Mouse (Mus musculus): Measurements from ENCODE around the gene Sult6b2. TPM values are rescaled to one million over a fixed set of nuclear protein-coding genes. Genes with fewer than 3 reads are reported as not detected.

The Sult6b2 gene
- polyA plus RNA-seq, 2 experiments: not detected

GRCm38 (mm10) chr6:142751365-142751764 lies 52.9 kb downstream of the Sult6b2 start:
- WGBS (ENCODE audit: insufficient replicate concordance): 56% methylated on average over 9 of the region's 9 CpGs
- TF ChIP-seq CTCF (IDR thresholded peaks at IDR 0.05; ENCODE audit: low read depth): no peak
- no peak for TF ChIP-seq EP300 (IDR thresholded peaks at IDR 0.05; ENCODE audit: low read depth)
- Histone ChIP-seq H3K36me3 (replicated peaks; ENCODE audit: control insufficient read depth, insufficient read depth, low read depth) (no peaks in the 10 kb centered on the region), H3K4me1 (replicated peaks; ENCODE audit: control insufficient read depth in 2 of 2, insufficient read depth in 2 of 2, low read length in 1 of 2) (peaks cover 0 to 22% of the 10 kb centered on the region in 2 experiments; a peak in 2 of 4 replicates), H3K9ac (replicated peaks) (no peak overlapping the region), H3K27ac (no peak overlapping the region), H3K4me2 (ENCODE audit: low read depth) (no peak overlapping the region), H3K27me3 (ENCODE audit: control insufficient read depth, insufficient read depth, low read length) (no peaks in the 10 kb centered on the region), H3K4me3 (ENCODE audit: insufficient read depth in 1 of 2, low read depth in 2 of 2, low read length in 2 of 2) (no peak overlapping the region), H3K9me3 (ENCODE audit: control insufficient read depth, low read length) (no peaks in the 10 kb centered on the region)
- DNase-seq (ENCODE audit: low read depth in 3 of 3, low spot score in 3 of 3) (no peak), ATAC-seq (ENCODE audit: insufficient read depth) (no peak)

- Histone ChIP-seq H3K9ac (replicated peaks) (no peak overlapping the region), H3K27me3 (ENCODE audit: control insufficient read depth, insufficient read depth, low read length) (no peaks in the 10 kb centered on the region), H3K36me3 (replicated peaks; ENCODE audit: control insufficient read depth, insufficient read depth, low read depth) (no peaks in the 10 kb centered on the region), H3K27ac (no peak overlapping the region), H3K4me2 (ENCODE audit: low read depth) (no peak overlapping the region), H3K4me3 (ENCODE audit: insufficient read depth in 1 of 2, low read depth in 2 of 2, low read length in 2 of 2) (no peak overlapping the region), H3K4me1 (replicated peaks; ENCODE audit: control insufficient read depth in 2 of 2, insufficient read depth in 2 of 2, low read length in 1 of 2) (peaks cover 0 to 20% of the 10 kb centered on the region in 2 experiments; a peak in 2 of 4 replicates), H3K9me3 (ENCODE audit: control insufficient read depth, low read length) (no peaks in the 10 kb centered on the region)
- TF ChIP-seq CTCF (IDR thresholded peaks at IDR 0.05; ENCODE audit: low read depth) (no peak), EP300 (IDR thresholded peaks at IDR 0.05; ENCODE audit: low read depth) (no peak)
- no peak for ATAC-seq (ENCODE audit: insufficient read depth)
- no peak for DNase-seq (ENCODE audit: low read depth in 3 of 3, low spot score in 3 of 3)
- 33% methylated on average over 8 of the region's 8 CpGs for WGBS (ENCODE audit: insufficient replicate concordance)
Measured at GRCm38 (mm10) chr6:142748057-142748708, 56.1 kb downstream of the Sult6b2 start.

GRCm38 (mm10) chr6:142747165-142747564 lies 57.1 kb downstream of the Sult6b2 start:
- no peak overlapping the region for H3K4me2 ChIP-seq (ENCODE audit: low read depth)
- DNase-seq (ENCODE audit: low read depth in 3 of 3, low spot score in 3 of 3) (no peak), ATAC-seq (ENCODE audit: insufficient read depth) (peak; percentile 19; the same call in 1 of the 2 replicates)
- no peak overlapping the region for H3K27ac ChIP-seq
- no peaks in the 10 kb centered on the region for H3K27me3 ChIP-seq (ENCODE audit: control insufficient read depth, insufficient read depth, low read length)
- no peak overlapping the region for H3K9ac ChIP-seq (replicated peaks)
- H3K9me3 ChIP-seq (ENCODE audit: control insufficient read depth, low read length): no peaks in the 10 kb centered on the region
- H3K36me3 ChIP-seq (replicated peaks; ENCODE audit: control insufficient read depth, insufficient read depth, low read depth): no peaks in the 10 kb centered on the region
- H3K4me1 ChIP-seq (replicated peaks; ENCODE audit: control insufficient read depth in 2 of 2, insufficient read depth in 2 of 2, low read length in 1 of 2): peaks cover 0 to 11% of the 10 kb centered on the region in 2 experiments; a peak in 2 of 4 replicates
- 27% methylated on average over 2 of the region's 2 CpGs for WGBS (ENCODE audit: insufficient replicate concordance)
- no peak for TF ChIP-seq CTCF (IDR thresholded peaks at IDR 0.05; ENCODE audit: low read depth)
- TF ChIP-seq EP300 (IDR thresholded peaks at IDR 0.05; ENCODE audit: low read depth): no peak
- H3K4me3 ChIP-seq (ENCODE audit: insufficient read depth in 1 of 2, low read depth in 2 of 2, low read length in 2 of 2): no peak overlapping the region

GRCm38 (mm10) chr6:142746765-142747164 lies 57.5 kb downstream of the Sult6b2 start:
- no peak for TF ChIP-seq CTCF (IDR thresholded peaks at IDR 0.05; ENCODE audit: low read depth)
- no peak for TF ChIP-seq EP300 (IDR thresholded peaks at IDR 0.05; ENCODE audit: low read depth)
- ATAC-seq (ENCODE audit: insufficient read depth): no peak
- Histone ChIP-seq H3K9me3 (ENCODE audit: control insufficient read depth, low read length) (no peaks in the 10 kb centered on the region), H3K36me3 (replicated peaks; ENCODE audit: control insufficient read depth, insufficient read depth, low read depth) (no peaks in the 10 kb centered on the region), H3K4me2 (ENCODE audit: low read depth) (no peak overlapping the region), H3K27ac (no peak overlapping the region), H3K4me1 (replicated peaks; ENCODE audit: control insufficient read depth in 2 of 2, insufficient read depth in 2 of 2, low read length in 1 of 2) (peaks cover 0 to 9% of the 10 kb centered on the region in 2 experiments; a peak in 2 of 4 replicates), H3K9ac (replicated peaks) (no peak overlapping the region), H3K4me3 (ENCODE audit: insufficient read depth in 1 of 2, low read depth in 2 of 2, low read length in 2 of 2) (no peak overlapping the region), H3K27me3 (ENCODE audit: control insufficient read depth, insufficient read depth, low read length) (no peaks in the 10 kb centered on the region)
- DNase-seq (ENCODE audit: low read depth in 3 of 3, low spot score in 3 of 3): no peak
- WGBS (ENCODE audit: insufficient replicate concordance): 33% methylated on average over 7 of the region's 7 CpGs

- Histone ChIP-seq H3K36me3 (replicated peaks; ENCODE audit: control insufficient read depth, insufficient read depth, low read depth) (no peaks in the 10 kb centered on the region), H3K4me2 (ENCODE audit: low read depth) (no peak overlapping the region), H3K4me1 (replicated peaks; ENCODE audit: control insufficient read depth in 2 of 2, insufficient read depth in 2 of 2, low read length in 1 of 2) (peaks cover 0 to 9% of the 10 kb centered on the region in 2 experiments; a peak in 2 of 4 replicates), H3K9ac (replicated peaks) (no peak overlapping the region), H3K27me3 (ENCODE audit: control insufficient read depth, insufficient read depth, low read length) (no peaks in the 10 kb centered on the region), H3K27ac (no peak overlapping the region), H3K4me3 (ENCODE audit: insufficient read depth in 1 of 2, low read depth in 2 of 2, low read length in 2 of 2) (no peak overlapping the region), H3K9me3 (ENCODE audit: control insufficient read depth, low read length) (no peaks in the 10 kb centered on the region)
- TF ChIP-seq EP300 (IDR thresholded peaks at IDR 0.05; ENCODE audit: low read depth) (no peak), CTCF (IDR thresholded peaks at IDR 0.05; ENCODE audit: low read depth) (no peak)
- 80% methylated on average over 5 of the region's 5 CpGs for WGBS (ENCODE audit: insufficient replicate concordance)
- DNase-seq (ENCODE audit: low read depth in 3 of 3, low spot score in 3 of 3) (no peak), ATAC-seq (ENCODE audit: insufficient read depth) (no peak)
Measured at GRCm38 (mm10) chr6:142745484-142745883, 58.8 kb downstream of the Sult6b2 start.
